Mouse (Mus musculus): ENCODE measurements around the gene Cass4. TPM values are rescaled to one million over a fixed set of nuclear protein-coding genes. Genes with fewer than 3 reads are reported as not detected.

The Cass4 gene
- under 1 TPM; 0.35 to 0.42 TPM for total RNA-seq (2021)
- long read RNA-seq, experiment 1, partial matches to known transcripts = 0 of 1 reads
- long read RNA-seq, experiment 1, other reads (novel, unspliced or antisense) = 1 of 1 reads
- long read RNA-seq, experiment 2 = 0 reads

GRCm38 (mm10) chr2:172393391-172394051, at the start of gene Cass4:
Gene Cass4 (plus strand): TSS chr2:172393794.
- DNase-seq (ENCODE audit: low spot score in 2 of 2) = no peak

GRCm38 (mm10) chr2:172344669-172345068, 48.9 kb upstream of the Cass4 start:
- DNase-seq (ENCODE audit: low spot score in 2 of 2) = no peak

DNA sequence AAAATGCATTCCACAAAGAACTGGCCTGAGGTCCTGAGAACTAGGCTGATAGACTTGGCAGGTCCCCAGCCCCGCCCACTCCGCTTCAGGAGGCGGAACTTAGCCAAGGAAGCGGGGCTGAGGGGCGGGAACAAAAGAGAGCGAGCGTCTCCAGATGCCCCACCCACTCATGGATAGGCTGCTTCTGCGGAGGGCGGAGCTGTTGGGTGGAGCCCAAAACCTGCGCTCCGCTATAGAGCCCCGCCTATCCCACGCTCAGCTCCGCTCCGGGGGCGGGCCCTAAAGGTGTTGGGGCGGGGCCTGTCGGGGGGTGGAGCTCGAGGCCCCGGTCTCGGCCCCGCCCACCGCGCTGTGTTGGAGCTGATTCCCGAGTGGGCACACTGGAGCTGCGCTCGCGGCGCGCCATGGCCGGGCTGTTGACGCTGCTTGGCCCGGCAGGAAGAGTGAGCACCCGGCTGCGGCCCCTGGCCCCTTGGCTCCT, 48.3 kb upstream of the Cass4 start, which contains the start of gene Fam210b:
Gene Fam210b (plus strand): TSS at position 308 of the 481 bp plus-strand sequence.
- DNase-seq (ENCODE audit: low spot score in 2 of 2) = peak; percentile 88 to 93

GRCm38 (mm10) chr2:172346034-172346929, 47.3 kb upstream of the Cass4 start:
- peak; percentile 16 to 27 for DNase-seq (ENCODE audit: low spot score in 2 of 2)

GRCm38 (mm10) chr2:172346933-172347611, 46.5 kb upstream of the Cass4 start:
- DNase-seq (ENCODE audit: low spot score in 2 of 2) = no peak

DNA sequence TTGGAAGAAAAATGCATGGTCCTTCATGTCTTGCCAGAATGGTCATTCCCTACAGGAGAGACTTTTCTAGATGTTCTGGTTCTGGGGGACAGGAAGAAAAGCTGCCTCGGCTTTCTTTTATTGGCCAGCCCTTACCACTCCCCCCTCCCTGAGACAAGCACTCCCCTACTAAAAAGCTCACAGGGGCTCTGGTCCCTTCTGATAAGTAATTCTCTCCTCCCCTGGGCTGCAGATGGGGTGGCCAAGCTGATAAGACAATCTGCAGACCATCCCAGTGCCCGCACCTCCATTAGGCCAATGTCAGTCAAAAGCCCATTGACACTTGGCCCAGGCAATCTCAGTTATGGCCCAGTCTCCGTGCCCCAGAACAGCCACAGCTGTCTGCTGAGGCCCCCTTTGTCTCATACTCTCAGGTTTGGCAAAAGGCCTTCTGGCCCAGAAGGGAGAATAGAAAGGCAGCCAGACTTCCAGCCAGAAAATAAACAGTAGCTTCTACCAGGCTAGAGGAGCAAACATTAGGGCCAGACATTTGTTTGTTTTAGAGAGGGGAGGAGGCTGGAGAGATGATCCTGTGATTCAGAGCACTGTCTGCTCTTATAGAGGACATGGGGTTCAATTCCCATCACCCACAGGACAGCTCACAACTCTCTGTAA, 45.2 kb upstream of the Cass4 start:
- DNase-seq (ENCODE audit: low spot score in 2 of 2) = no peak

DNA sequence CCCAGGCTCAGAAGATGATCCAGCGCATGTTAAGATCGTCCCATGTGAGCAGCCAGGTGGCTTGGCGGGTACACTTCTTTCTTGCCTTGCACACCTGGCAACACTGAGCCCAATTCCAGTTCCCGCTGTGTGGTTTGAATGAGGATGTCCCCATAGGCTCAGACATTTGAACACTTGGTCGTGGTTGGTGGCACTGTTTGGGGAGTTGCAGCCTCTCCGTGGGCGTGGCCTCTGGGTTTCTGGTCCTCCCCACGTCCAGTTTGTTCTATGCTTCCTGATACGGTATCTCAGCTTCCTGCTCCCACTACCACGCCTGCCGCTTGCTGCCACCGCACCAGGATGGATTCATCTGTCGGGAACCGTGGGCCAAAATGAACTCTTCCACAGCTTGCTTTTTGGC, 43.8 kb upstream of the Cass4 start:
- DNase-seq (ENCODE audit: low spot score in 2 of 2) = no peak

DNA sequence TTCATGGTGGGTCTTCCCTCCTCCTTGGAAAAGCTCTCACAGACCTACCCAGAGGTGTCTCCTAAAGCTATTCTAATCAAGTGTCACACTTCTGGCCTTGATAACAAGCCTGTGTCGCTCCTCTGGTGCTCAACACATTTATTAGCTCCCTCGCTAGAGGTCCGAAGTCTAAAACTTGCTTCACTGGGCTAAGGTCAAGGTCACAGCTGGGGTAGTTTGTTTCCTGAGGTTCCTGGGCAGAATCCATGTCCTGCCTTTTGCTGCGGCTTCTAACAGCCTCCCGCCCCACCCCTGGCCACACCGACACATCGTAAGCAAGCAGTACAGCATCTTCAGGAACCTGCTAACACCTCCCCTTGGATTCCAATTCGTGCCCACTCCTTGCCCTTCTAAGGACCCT, 42.8 kb upstream of the Cass4 start:
- no peak for DNase-seq (ENCODE audit: low spot score in 2 of 2)

- no peak for DNase-seq (ENCODE audit: low spot score in 2 of 2)
These were observed 40.4 kb upstream of the Cass4 start for GRCm38 (mm10) chr2:172353218-172353617.

DNA sequence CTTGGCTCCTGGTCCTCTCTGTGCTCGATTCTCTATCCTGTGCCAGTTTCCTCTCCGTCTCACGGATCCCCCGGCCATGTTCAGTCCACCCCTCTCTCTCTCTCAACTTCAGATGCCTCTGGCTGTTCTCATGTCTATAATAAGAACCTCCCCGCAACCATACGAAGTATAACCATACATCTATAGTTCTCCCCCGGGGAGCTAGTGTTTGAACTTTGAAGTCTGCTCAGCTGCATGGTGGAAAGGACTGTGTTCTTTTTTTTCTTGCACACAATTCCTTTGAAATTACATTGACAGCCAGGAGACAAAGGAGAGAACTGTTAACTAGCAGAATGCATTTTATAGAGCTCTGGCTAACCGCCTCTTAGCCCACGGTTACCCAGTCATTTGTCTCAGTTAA, 38.8 kb upstream of the Cass4 start:
- DNase-seq (ENCODE audit: low spot score in 2 of 2) = no peak

GRCm38 (mm10) chr2:172355833-172356232, 37.8 kb upstream of the Cass4 start:
- DNase-seq (ENCODE audit: low spot score in 2 of 2) = no peak

GRCm38 (mm10) chr2:172363176-172363575, 30.4 kb upstream of the Cass4 start:
- DNase-seq (ENCODE audit: low spot score in 2 of 2) = no peak

GRCm38 (mm10) chr2:172370411-172371223, 23.0 kb upstream of the Cass4 start, which contains the start of the genes Aurka and Cstf1:
Gene Aurka (minus strand): TSS chr2:172370535.
Gene Cstf1 (plus strand): TSS chr2:172370681.
- peak; percentile 91 to 96 for DNase-seq (ENCODE audit: low spot score in 2 of 2)

DNA sequence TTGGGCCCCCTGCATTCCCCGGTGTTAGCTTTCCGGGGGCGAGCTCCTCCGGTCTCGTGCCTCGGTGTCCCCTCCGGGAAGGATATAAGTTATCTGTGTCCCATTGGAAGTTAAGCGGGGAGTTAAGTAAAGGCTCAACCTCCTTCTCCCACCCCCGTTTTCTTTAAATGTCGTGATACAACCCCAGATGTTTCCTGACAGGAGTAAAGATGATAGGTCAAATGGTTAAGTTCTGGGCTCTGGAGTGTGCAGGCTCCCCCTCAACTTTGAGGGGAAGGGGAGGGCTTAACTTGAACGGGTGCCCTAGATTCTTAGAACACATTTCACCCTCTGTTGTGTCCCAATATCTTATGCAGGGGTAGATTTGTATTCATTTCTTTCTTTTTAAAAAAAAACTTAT, 22.3 kb upstream of the Cass4 start:
- DNase-seq (ENCODE audit: low spot score in 2 of 2) = no peak

DNA sequence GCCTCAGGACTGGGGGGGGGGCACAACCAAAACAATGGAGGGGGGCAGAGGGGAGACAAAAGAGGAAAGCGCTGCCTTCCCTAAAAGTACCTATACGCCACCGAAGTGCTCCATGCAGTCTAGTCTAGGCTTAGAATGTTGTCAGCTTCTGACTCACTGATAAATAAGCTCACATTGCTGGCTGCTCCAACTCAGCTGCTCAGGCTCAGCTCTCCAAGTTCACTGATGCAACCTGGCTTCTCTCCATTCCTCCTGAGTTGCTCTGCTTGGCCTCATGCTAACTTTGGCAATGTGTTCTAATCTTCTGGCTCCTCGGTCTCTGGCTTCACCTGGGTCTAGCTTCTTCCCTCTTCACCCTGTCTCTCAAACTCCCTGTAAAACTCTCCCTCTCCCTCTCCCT, 17.0 kb upstream of the Cass4 start:
- DNase-seq (ENCODE audit: low spot score in 2 of 2) = no peak

GRCm38 (mm10) chr2:172376999-172377515, 16.5 kb upstream of the Cass4 start:
- no peak for DNase-seq (ENCODE audit: low spot score in 2 of 2)

- DNase-seq (ENCODE audit: low spot score in 2 of 2) = peak; percentile 42 to 45
These were observed 15.3 kb upstream of the Cass4 start for GRCm38 (mm10) chr2:172378332-172378731.

- no peak for DNase-seq (ENCODE audit: low spot score in 2 of 2)
These were observed 13.1 kb upstream of the Cass4 start for GRCm38 (mm10) chr2:172380513-172380912.

DNA sequence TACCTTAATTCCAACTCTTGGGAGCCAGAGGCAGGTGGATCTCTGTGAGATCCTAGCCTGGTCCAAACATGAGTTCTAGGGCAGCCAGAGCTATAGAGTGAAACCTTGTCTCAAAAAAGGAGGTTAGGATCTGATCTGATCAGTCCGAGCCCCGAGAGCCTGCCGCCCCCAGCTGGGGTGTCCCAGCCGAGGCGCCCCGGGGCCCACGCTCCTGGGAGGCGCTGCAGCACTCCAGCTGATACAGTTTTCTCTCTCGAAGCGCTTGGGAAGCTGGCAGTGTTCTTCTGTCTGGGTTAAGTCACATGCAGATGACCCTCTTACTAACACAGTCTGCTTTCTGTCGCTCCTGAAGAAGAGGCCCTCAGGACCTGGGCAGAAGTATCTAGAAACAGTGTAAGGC, 12.3 kb upstream of the Cass4 start:
- no peak for DNase-seq (ENCODE audit: low spot score in 2 of 2)

GRCm38 (mm10) chr2:172381898-172382297, 11.7 kb upstream of the Cass4 start:
- no peak for DNase-seq (ENCODE audit: low spot score in 2 of 2)
